Mouse (Mus musculus) activated CD4-positive, CD25-positive, alpha-beta regulatory T cell, adult 4 months (primary cell): ENCODE results near the gene Bbs9. TPM values are rescaled to one million over a fixed set of nuclear protein-coding genes. Genes with fewer than 3 reads are reported as not detected.

Experiments
- ATAC-seq: one replicate; pipeline ENCODE4 v1.8.0; 2017
- polyA plus RNA-seq, 2 experiments: library from polyadenylated mRNA; unstranded; fragments of 100-300 nt; shearing (Covaris generic); gene quantifications; one replicate each; pipeline ENCODE4 v1.2.1; 2017

The Bbs9 gene
- polyA plus RNA-seq, 2 experiments from 2014 or later: 10.7 to 15.1 TPM

DNA sequence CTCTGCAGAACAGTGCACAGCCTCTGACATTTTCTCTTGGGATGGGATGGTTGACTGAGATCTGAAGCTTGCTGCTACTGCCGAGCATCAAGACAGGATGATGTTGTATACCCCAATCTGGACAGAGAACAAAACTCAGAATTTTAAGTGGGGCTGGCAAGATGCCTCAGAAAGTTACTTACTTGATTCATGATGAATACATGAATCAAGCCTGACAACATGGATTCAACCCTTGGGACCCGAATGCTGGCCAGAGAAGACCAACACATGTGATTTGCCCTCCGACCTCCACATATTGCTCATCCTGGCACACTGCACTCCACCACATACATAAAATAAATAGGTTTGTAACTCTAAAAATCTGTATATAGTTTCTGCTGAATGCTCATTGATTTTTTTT, 403.8 kb downstream of the Bbs9 start:
- ATAC-seq: no peak

DNA sequence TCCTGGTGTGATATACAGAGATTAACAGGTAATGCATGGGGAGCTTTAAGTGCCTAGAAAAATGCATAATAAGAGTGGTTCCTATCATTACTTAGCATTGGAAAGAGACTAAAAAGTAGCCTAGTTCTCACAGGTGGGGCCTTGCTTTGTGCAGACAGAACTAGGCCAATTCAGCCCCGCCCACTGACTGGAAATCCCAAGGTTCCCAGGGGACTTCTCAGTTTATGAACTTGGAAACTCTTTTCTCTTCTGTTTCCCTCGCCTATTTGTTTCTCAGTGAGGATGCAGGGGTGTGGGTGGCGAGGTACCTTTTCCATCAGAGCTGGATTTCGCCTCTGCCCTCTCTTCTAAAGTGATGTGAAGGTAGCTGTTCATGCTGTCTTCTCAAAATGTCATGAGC, 410.8 kb downstream of the Bbs9 start:
- no peak for ATAC-seq

DNA sequence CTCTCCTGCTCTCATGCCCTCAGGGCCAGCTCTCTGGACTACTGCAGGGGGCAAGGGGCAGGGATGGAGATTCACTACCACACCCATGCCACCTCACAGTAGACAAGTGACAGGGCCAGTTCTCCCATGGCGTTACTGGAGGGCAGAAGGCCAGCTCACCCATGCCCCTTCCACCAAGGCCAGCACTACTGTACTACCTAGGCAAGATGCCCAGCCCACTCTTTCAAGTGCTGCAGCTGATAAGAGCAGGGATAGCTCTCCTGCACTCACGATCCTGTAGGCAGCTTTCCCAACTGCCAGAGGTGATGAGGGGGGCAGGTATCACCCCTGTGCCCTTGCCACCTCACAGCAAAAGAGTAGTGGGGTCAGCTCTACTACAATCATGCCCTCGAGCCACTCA, 429.9 kb downstream of the Bbs9 start:
- ATAC-seq: no peak

- no peak for ATAC-seq
These were observed 441.3 kb downstream of the Bbs9 start for GRCm38 (mm10) chr9:22916808-22917207.

DNA sequence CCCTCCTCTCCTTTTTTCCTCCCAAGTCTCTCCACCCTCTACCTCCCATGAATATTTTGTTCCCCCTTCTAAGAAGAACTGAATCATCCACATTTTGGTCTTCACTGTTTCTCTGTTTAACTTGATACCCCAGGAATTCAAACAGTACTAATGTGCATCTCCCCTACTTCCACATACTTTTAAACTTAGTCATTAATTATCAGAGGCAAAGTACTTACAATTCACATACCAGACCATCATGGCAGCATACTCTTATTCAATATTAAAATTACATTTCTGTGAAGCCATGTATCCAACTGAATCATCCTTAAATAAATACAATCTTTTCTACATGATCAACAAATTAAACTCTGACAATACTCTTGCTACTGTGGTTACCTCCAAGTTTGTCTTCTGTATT, 460.1 kb downstream of the Bbs9 start:
- no peak for ATAC-seq

Other genes with a start within 250 kb of the Bbs9 start
- 1 to 10 TPM; 6.3 to 7.1 TPM for gene Zfp599, start 215.8 kb upstream of the Bbs9 start, polyA plus RNA-seq
- gene Zfp810, start 168.1 kb upstream of the Bbs9 start, polyA plus RNA-seq: 10 to 100 TPM; 14.1 to 14.6 TPM
- gene Anln, start 86.5 kb upstream of the Bbs9 start, polyA plus RNA-seq: 1 to 10 TPM; 2.6 to 2.8 TPM
- 1 to 10 TPM; 1.7 to 2.2 TPM for gene 9530077C05Rik, start 64.2 kb upstream of the Bbs9 start, polyA plus RNA-seq
- gene Gm17545, start 21.4 kb upstream of the Bbs9 start, polyA plus RNA-seq: not detected
- 10 to 100 TPM; 35.3 to 41.9 TPM for gene Rp9, start 6.0 kb upstream of the Bbs9 start, polyA plus RNA-seq